Mouse (Mus musculus): ENCODE data around the gene Nkap.
A peak's percentile ranks its signal among the peaks of the same experiment; 100 is the strongest.
"Not testable (repeated sequence)": the region's sequence is repeated elsewhere in the genome, so short reads cannot be mapped to it uniquely, and the experiment has no call there.

Gene Nkap

GRCm38 (mm10) chrX:37157839-37158238 lies 31.2 kb downstream of the Nkap start:
- no peak for DNase-seq (ENCODE audit: low spot score in 2 of 2)

- DNase-seq (ENCODE audit: low spot score in 2 of 2) = no peak
Observed at GRCm38 (mm10) chrX:37161169-37161568, 34.6 kb downstream of the Nkap start.

GRCm38 (mm10) chrX:37163115-37163514 lies 36.5 kb downstream of the Nkap start:
- no peak for DNase-seq (ENCODE audit: low spot score in 2 of 2)

DNA sequence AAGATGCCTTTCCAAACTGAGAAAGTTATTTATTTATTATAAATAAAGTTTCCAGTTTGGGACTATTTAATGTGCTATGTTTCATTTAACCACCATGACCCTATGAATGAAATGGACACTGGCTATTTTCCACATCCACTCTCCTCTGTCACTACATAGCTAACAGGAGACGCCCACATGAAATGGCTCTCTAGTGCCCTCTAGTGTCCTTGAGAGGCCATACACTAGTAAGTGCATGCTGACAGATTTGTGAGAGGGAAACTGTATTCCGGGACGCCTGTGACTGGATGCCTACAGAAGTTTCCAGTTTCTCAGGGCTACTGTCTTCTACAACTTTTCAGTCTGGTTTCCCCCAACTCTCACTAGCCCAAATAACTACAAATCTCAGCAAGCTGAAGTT lies 40.5 kb downstream of the Nkap start:
- no peak for DNase-seq (ENCODE audit: low spot score in 2 of 2)

- DNase-seq (ENCODE audit: low spot score in 2 of 2) = no peak
Observed at GRCm38 (mm10) chrX:37168742-37169141, 42.1 kb downstream of the Nkap start, which contains the start of gene Akap14. Gene Akap14 (minus strand): TSS chrX:37168842.

DNA sequence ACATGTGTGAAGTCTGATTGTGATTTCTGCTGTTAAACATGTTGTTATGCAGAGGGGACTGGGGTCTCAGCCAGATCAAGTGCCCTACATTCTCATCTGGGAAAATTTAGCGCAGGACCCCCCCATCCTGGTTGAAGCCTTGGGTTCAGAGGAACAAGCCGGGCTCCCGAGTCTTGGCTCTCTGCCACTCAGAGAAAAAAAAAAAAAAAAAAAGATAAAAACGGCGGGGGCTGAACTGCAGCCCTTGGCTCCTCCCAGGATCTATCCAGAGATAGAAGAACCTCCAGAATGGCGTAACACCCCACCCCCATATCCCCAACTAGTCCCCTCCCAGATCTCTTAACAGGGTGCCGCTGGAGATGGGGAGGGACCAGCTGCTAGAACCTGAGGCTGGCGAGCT lies 57.8 kb downstream of the Nkap start:
- DNase-seq (ENCODE audit: low spot score in 2 of 2) = not testable (repeated sequence)

DNA sequence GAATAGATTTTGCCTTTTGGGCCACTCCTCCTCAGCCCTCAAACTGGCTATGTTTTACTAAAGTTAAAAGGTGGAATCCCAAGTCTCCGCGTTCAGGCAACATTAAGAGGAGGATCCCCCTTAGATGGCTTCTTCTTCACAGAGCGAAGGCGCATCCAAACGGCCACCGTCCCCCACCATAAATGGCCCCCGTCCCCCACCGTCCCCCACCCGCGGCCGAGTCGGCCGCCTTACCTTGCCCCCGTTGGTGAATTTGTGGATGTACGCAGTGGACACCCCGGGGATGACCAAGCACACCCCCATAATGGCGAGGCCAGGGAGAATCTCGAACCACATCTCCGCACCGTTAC lies 64.1 kb downstream of the Nkap start:
- DNase-seq (ENCODE audit: low spot score in 2 of 2) = no peak

GRCm38 (mm10) chrX:37191105-37191743 lies 64.6 kb downstream of the Nkap start, which contains the start of the genes Ndufa1 and Rnf113a1:
Gene Ndufa1 (minus strand): TSS chrX:37191163.
Gene Rnf113a1 (plus strand): TSS chrX:37191245.
- DNase-seq (ENCODE audit: low spot score in 2 of 2) = peak; percentile 70 to 76

DNA sequence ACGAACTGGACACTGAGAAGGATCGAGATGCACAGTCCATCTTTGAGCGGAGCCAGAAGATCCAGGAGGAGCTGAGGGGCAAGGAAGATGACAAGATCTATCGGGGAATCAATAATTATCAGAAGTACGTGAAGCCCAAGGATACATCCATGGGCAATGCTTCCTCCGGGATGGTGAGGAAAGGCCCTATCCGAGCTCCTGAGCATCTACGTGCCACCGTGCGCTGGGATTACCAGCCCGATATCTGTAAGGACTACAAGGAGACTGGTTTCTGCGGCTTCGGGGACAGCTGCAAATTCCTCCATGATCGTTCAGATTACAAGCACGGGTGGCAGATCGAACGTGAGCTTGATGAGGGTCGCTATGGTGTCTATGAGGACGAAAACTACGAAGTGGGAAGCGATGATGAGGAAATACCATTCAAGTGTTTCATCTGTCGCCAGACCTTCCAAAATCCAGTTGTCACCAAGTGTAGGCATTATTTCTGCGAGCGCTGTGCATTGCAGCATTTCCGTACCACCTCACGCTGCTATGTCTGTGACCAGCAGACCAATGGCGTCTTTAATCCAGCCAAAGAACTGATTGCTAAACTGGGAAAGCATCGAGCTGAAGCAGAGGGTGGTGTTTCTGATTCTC lies 65.3 kb downstream of the Nkap start:
- DNase-seq (ENCODE audit: low spot score in 2 of 2) = peak in 1 of 2 experiments; percentile 5

DNA sequence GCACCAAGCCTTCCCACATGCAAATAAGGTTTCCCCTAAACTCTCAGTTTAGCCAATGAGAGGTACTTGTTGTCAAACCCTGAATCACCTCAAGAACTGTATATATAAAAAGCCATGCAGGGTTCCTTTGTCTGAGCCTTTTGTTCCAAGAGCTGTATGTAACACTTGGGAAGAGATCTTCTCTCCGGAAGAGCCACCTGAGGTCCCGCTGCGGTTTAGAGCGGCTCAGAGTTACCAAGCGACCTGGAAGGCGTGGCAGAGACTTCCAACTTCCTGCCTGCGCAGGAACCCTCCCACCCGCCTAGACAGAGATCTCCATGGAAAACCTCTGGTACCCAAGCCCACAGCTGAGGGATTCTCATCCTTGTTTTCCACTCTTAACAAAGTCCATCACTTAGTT lies 72.1 kb downstream of the Nkap start:
- no peak for DNase-seq (ENCODE audit: low spot score in 2 of 2)
